Mouse (Mus musculus): ENCODE measurements around the gene Cdkal1.

Gene Cdkal1

DNA sequence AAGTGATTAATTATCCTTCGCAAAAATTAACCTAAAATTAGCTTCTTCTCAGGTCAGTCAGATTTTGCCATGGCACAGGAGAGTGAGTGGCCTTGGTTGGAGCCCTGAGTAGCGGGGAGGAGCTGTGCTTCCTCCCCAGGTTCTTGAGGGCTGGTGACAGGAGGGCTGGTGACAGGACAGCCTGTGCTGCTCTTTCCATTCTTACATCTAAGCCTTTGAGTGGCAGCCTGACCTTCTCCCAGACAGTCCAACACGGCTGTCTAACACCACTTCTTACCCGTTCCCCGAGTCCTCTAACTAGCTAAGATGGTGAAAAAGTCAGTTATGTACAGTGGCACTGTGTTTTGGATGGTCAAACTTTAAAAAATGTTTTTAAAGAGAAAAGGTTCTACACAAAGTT is 452.3 kb downstream of the Cdkal1 start:
- no peak for DNase-seq (ENCODE audit: low read depth)

DNA sequence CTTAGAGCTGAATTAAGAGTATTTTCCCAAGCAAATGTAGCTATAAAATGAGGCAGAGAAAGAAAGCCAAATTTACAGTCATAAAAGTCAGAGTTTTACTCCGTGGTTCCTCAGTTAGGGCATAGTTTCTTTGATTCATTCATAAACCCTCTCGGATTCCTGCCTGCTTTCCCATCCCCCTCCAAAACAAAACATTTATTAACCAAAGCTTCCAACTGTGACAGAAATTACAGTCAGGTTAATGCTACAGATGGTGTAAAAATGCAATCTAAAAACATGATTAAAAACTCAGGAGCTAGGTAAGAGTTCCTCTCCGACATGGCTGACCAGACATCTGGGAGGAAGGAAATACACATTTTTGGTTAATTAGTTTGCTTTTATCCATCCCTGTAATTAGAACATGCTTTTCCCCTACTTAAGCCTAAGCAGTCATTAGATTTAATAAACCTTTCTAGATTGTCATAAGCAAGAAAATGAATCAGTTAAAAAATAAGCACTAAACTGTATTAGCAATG is 452.9 kb downstream of the Cdkal1 start:
- DNase-seq (ENCODE audit: low read depth) = no peak

DNA sequence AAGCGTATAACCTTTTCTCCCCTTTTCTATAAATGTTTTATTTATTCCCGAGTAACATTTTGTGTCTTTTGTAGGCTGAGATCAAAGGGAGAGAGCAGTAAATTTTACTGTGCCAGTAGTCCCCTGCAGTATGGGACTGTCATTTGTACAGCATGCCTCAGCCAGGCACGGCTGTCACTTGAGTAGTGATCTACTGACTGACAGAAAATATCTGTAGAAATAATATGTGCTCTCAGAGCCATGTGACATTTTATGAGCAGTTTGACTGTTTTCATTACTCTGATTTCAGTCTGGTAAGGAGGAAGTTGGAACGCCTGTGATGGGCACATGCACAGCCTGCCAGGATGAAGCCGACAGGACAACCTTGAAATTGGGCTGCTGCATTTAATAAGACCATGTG is 455.6 kb downstream of the Cdkal1 start:
- no peak for DNase-seq (ENCODE audit: low read depth)

DNA sequence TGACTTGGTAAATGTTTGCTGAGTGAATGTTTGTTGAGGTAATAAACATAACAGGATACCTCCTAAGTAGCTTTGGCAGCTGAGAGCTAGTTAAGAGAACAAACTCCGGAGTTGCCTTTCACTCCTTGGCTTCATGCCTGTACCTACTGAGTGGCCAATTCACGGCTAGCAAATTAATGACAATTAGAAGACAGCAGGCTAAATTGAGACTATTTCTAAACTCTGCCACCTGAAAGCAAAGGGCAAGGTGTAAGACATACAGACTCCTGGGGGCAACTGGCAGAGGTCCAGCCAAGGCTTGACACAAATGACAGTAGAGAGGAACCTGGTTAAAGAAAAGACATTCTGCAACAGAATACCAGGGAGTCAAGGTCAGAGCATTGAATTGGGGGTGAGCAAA is 457.0 kb downstream of the Cdkal1 start:
- no peak for DNase-seq (ENCODE audit: low read depth)

DNA sequence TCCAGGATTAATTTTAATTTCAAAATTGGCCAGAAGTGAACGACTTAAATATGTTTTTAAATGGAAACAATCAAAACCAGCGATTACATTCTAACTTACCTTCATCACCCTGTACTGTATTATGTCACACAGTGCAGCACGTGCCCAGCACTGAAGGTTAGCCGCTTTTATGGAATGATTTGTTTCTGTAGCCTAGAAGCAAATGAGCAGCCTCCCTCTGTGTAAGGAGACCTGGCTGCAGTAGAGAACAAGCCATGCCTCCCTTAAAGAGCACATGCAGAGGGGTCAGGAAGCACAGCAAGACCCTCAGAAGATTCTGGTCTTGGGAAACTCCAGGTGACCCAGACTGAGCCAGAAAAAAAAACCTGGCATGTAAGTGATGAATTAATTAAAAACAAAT is 459.8 kb downstream of the Cdkal1 start:
- DNase-seq (ENCODE audit: low read depth) = no peak

DNA sequence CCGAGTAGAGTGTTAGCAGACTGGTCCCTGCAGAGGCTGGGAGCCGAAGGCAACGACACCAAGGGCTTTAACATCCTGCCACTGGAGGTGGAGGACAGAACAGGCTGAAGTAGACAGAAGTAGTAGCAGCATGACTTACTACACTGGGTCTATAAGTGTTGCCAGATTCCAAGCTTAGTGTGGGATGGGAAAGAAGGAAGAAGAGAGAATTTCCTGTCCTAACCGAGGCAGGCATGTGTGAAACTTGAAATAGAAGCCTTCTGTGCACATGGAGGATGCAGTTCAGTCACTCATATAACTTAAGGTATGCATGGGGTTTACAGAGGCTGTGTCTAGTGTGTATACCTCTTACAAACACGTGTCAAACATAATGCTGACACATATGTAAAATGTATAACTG is 465.4 kb downstream of the Cdkal1 start:
- no peak for DNase-seq (ENCODE audit: low read depth)

DNA sequence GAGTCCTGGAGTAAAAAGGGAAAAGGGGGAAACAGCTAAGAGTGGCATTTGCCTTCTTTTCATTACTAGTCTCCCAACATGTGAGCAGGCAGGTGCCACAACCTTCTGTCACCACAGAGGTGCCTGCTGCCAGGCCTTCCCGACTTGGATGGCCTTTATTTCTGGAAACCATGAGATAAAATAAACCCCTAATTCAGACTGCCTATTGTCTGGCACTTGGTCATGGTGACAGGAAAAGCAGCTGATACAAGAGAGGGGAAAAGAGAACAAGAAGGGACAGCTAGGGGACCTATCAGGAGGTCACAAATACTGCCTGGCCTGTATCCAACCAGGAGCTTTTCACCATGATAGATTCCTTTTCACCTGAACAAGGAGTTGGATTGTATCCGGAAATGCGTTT is 466.6 kb downstream of the Cdkal1 start:
- no peak for DNase-seq (ENCODE audit: low read depth)

DNA sequence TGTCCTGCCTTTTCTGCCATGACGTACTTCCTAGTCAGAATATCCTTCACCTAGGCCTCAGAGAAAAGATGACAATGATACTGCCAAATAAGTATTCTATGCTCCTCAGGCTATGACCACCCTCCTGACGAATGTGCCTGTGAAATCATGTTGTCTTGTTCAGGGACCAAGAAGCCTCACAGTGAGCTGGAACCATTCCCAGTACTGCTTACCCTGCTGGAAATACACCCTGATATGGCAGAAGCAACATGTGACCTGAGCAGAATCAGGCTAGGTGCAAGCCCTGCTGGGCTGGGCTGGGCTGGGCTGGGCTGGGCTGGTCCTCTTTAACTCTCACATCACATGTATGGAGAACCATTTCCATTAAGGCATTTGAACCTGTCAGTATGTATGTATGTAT is 477.9 kb downstream of the Cdkal1 start:
- no peak for DNase-seq (ENCODE audit: low read depth)

DNA sequence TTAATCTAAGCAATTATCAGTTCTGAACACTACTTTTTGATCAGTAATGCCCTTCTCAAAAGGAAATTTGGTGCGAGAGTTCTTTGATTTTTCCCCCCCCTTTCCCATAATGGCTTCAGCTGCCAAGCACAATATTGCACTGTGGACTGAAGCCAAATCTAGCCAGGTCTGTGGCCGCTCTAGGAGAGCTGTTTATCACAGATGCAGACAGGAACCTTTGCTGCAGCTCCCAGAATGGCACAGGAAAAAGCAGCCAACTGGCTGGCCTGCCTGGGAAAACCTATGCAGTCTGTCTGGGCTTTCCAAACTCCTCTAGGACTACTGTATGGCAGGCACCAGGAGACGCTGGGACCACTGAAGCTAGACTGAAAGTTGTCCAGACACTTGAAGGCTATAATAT is 483.6 kb downstream of the Cdkal1 start:
- peak; percentile 68 for DNase-seq (ENCODE audit: low read depth)

DNA sequence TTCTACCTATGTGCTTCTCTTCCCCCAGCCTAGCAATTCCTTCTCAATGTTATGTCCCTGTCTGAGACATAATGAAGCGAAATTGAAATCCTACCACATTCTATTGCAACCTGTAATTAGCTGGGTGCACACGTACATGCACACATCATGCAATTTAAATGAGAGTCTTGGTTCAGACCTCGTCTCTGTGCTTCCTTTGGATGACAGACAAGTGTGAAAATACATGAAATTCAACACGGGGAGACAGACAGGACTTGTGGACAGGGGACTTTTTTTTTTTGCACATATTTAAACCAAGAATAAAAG is 484.1 kb downstream of the Cdkal1 start:
- no peak for DNase-seq (ENCODE audit: low read depth)

DNA sequence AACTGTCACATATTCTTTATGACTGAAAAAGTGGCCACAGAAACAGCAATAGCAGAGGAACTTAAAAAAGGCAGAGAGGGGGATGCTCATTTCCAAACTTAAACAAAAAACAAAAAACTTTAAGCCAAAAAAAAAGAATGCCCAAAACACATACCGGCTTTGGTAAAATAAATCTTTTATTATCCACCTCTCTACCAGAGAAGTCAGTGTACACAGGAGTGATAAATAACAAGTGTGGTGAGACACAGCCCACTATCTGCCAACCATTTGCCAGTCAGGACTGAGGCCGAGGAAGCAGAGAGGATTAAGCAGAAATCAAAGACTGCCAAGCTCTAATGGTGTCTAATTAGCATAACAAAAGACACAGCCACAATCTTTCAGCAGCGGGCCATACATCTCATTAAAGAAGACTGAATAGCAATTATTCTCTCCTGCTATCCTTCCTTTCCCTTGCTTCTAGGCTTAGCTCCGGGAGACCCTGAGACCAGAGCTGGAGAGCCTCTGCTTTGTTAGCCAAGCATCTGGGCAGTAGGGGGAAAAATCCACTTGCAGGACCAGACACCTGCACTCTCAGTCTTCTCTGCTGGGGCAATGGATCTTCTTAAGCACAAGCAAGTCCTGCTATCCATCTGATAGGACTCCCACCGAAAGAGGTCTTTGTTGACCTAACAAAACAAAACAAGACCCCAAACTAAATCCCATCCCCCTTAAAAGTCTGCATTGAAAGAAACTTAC is 484.6 kb downstream of the Cdkal1 start:
- DNase-seq (ENCODE audit: low read depth) = no peak

DNA sequence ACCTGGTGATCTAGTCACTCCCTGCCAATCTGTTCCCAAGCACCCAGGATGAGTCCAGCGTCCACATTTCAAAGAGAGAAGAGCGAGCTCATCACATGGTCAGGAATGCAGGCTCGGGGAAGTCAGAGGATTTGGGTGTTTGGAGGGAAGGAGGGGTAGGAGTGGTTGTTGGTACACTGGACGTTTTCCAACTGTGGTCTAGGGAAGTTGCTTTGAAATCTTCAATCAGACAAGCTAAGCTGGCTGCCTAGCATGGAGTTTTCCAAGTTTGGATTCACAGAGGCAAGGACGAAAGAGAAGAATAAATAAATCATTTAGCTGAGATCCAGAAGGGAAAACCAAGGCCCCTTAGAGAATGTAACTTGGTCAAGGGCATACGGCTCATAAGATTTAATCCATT is 486.7 kb downstream of the Cdkal1 start:
- DNase-seq (ENCODE audit: low read depth) = no peak

DNA sequence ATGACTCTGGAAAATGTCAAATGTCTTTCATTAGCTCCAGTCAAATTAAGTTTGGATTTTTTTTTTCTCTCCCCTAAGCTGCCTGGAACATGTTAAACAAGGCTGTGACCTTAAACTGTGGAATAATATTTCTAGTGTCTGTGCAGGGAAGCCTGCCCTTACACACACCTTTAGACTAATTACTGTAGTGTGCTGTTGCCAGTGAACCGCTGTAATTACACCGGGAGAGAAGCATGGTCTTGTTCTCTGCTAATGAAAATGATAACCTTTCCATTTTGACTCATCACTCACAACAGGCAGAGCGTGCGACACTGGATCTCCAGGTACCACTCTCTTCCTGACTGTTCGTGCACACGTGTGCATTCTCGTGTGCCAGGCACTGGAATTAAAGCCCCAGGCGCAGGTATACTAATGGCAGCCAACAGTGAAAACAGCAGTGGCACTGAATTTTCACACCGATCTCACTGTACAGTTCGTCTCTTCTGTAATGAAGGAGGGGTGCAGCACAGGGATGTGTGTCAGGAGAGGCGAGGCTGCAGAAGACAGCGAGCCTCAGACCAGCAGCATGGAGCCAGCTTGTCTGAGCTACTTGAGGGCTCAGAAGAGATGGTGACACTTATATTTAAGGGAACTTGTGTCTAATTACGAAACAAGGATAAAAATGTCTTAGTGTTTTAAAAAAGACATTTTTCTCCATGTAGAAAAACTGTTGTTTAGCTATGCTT is 490.4 kb downstream of the Cdkal1 start:
- no peak for DNase-seq (ENCODE audit: low read depth)

DNA sequence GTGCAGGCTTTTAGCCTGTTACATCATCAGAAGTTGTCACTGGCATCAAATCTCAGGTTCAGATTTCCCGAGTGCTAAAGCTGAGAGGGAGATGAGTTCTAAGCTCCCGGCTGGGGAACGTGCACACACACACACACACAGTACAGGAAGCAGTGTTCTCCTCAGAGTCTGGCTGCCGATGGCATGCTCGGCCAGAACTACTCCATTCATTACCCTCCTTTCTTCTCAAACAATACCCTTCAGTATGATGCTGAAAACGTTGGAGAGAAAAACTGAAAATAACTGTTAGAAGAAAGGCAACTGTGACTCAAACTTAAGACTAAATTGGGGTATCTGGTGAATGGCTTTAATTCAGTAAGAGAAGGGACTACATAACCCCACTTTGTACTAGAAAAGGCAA is 491.5 kb downstream of the Cdkal1 start:
- no peak for DNase-seq (ENCODE audit: low read depth)

DNA sequence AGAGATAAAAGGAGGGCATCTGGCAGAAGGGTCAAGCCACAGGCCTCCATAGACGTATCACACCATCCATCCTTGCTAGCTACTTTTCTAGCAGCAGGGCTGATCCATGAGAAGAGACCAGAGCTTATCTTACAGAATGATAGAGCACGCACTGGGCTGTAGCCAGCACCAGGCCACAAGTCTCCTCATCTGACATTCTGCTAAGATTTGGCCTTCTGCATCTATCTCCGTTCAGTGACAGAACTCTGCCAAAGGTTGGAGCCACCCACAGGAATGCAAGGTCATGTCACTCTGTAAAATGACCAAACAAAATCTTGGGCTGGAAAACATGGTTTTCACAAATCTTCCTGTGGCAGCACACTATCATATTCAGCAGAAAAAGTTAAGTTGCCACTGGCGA is 493.6 kb downstream of the Cdkal1 start:
- DNase-seq (ENCODE audit: low read depth) = no peak

DNA sequence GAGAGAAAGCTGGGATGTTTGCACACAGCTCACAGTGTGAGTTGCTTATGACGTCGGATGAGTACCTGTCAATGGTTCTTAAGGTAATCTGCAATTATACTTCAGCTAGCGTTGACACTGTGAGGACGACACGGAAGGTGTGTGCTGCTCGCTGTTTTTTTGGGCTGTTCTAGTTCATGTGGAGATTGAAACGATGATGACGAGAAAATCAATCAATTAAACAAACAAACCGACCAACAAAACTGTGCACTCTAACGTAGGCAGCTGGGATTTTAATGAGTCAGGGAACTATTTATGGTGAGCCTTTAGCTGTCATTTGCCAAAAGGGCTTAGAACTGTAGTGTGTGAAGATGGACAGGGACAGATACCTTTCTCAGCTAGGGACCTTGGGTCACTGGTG is 494.6 kb downstream of the Cdkal1 start:
- no peak for DNase-seq (ENCODE audit: low read depth)

DNA sequence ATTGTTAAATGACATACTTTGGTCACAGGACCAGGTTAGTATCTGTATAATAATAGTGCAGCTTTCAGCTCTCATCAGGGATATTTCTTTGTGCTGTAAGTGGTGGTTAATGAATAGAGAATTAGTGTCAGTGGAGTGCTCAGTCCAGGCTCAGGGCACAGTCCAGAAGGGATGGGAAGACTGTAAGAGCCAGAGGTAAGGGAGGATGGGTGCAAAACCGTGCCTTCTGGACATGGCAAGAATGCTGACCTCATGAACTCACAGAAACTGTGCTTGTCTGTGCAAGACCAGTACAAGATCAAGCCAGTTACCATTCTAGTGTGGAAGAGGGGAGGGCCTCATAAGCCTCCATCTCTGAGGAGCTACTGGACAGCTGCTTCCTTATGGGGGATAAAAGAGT is 496.1 kb downstream of the Cdkal1 start:
- no peak for DNase-seq (ENCODE audit: low read depth)

DNA sequence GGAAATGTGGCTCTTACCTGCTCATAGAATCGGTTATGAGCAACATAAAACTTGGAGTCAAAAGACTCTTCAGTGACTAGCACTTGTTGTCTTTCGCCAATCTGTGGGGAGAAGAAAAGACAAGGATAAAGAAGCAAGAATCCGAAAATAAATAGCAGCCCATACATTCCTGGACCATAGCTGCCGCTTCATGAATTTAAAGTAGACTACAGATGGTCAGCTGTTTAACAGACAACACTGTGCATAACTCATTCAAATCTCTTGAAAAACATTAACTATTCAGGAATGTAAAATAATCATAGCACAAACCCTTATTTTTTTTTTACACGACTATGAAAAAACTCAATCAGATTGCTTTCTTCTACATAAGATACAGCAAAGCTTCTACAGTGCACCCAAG is 498.0 kb downstream of the Cdkal1 start:
- no peak for DNase-seq (ENCODE audit: low read depth)

DNA sequence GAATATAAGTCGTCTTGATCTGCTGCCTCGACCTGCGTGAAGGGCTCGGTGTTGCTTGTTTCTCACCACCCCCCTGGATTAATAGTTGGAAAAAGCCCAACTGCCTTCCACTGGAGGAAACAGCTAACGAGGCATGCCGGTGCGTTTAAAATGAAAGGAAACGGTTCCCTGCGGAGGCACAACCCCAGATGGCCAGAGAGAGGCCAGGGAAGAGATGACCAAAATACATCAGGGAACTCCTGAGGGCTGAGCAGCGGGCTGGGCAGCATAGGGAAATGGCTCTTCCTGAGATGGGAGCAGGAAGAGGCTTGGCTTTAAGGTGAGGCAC is 499.4 kb downstream of the Cdkal1 start:
- DNase-seq (ENCODE audit: low read depth) = no peak

DNA sequence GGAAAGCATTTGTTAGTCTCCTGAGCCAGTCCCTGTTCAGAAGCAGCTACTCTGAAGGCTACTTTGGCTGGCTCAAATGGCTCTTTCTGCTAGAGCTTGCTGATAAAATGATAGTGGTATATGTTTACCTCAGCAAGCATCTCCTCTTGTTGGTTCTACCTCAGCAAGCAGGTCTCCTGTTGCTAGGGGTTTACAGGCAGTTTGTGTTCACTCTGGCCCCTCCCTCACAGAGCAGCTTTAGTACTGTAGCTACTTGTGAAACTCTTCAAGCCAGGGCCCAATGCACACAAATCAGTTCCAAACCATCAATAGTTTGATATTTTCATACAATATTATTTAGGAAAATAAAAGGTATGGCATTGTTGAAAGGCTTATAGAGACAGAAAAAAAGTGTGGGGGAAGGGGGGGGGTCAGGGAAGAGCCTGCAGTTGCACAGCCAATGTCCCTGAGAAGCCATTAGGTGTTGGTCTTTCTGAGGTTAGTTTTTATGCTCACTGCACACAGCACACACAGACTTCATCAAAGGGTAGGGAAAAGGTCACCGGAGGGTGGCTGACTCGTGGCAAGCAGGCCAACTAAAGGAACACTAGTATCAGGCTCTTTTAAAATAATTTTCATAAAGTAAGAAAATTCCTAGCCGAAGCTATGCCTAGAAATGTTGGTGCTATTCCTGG is 499.9 kb downstream of the Cdkal1 start:
- DNase-seq (ENCODE audit: low read depth) = no peak

DNA sequence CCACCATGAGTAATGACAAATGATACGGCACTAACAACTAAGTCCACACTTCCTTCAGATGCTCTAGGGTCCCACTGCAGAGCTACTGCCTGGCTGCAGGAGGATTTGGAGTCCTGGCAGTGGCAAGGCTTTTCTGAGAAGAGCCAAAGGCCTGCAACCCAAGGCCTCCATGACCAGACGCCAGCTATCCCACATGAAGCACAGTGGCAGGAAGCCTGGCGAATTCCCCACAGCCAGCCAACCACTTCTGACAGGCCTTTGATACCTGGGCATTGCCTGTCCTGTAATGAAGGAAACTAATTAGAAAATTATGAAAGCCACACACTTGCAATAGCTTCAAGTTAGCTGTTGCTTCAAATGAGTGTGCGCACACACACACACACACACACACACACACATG is 500.5 kb downstream of the Cdkal1 start:
- no peak for DNase-seq (ENCODE audit: low read depth)

DNA sequence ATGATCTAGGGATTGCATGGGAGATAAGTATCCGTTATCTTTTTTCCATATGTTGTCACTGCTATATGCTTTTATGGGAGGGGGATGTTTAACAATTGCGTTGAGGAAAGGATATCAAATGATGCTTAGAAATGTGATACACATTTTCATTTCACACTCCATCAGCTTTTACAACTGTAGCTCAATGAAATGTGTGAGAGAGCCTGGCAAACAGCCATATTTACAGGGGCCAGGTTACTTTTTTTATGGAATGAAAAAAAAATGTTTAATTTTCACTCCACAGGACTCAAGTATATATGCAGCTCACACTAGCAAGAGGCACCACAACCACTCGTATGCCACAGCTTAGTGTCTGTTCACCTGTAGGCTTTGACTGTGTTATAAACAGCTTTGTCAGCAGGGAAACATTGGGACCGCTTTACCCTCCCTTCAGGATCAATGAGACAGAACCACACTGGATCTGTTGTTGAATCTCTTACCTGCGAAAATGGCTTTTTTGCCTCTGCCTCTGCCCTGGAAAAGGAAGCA is 501.5 kb downstream of the Cdkal1 start:
- no peak for DNase-seq (ENCODE audit: low read depth)

DNA sequence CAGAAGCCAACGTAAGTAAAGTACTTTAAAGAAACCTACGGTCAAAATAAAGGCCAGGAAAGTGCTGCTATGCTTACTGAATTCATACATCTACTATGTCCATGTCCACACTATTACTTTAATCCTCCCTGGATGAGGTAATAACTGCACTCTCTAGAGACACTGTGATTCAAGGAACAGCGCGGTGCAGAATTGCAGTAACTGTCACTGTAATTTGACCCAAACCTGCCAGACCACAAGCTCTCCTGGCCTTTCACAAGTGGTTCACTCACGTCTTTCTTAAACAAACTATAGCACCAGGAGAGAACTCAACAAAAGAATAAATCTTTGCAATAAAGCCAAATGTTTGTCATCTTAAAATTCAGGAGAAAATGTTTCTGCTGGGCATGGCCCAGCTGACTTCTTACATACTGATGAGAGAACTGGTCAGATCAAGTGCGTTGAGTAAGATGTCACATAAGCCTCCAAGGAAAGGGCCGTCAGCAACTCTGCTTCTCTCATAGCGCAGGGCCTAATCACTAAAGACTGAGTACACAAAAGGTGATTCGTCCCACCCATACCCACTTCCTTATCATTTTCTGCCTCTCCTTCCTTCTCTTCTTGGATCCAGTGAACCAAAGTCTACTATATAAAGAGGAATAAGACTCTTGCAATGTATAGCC is 504.3 kb downstream of the Cdkal1 start:
- DNase-seq (ENCODE audit: low read depth) = no peak

All from fibroblast of lung, adult 2 months (primary cell).